Mouse (Mus musculus): ENCODE measurements around the gene B3glct.

The B3glct gene

DNA sequence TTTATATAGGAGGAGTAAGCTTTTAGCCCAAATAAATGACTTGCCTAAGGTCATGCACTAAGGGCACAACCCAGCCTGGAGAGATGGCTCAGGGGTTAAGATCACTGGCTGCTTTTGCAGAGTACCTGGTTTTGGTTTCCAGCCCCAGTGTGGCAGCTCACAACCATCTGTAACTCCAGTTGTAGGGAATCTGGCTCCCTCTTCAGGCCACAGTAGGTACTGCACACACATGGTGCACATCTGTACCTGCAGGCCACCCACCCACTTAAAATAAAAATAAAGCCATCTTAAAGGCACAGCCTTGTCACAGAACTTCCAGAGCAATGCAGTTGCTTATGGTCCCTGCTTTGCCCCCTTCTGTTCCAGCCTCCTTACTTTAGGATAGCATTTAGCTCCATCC is 24.7 kb downstream of the B3glct start:
- no peak for TF ChIP-seq GATA4 (IDR thresholded peaks at IDR 0.05; ENCODE audit: insufficient replicate concordance, low read length)

- TF ChIP-seq GATA4 (IDR thresholded peaks at IDR 0.05; ENCODE audit: insufficient replicate concordance, low read length): no peak
Observed at GRCm38 (mm10) chr5:149711545-149711944, 33.5 kb downstream of the B3glct start.

DNA sequence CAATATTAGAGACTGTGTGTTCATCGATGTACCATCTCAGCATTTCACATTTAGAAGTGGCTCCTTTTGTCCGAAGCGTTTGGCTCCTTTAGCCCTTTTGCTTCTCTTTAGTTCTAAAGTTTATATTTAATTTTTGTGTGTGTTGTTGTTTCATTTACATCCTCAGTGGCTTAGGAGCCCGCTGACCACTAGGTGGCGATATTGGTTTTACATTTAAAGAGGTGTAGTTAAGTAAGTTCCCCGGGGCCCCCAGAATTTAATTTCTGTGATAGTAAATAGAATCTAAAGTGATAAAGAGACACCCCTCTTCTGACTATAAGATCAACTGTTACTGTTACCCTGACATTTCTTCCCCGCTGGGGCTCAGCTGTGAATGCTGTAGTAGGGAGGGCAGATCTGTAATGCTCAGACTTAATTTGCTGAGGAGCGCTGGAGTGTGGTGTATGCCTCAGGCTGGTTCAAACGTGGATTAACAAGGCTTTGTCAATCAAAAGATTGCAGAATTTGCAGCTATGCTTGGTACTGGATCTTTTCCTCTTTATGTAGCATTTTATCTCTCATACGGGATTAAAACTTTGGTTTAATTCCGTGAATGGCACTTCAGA is 35.2 kb downstream of the B3glct start:
- TF ChIP-seq GATA4 (IDR thresholded peaks at IDR 0.05; ENCODE audit: insufficient replicate concordance, low read length): no peak

DNA sequence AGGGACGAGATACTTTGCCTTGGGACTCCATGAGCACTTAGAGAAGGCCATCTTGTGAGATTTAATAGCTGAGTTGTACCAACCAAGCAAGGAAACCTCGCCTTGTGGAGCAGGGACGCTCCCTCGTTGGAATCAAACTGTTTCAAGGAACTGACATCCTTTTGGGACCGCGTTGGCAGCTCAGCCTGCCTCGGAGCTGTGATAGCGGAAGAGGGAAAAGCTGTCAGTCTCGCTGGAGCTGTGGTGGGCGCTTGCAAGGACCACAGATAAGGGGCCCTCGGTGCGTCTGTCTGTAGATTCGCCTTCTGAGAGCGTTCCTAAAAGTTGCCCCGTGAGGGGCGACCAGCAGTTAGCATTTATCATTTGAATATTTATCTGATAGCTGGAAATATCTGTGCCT is 35.8 kb downstream of the B3glct start:
- TF ChIP-seq GATA4 (IDR thresholded peaks at IDR 0.05; ENCODE audit: insufficient replicate concordance, low read length): no peak

DNA sequence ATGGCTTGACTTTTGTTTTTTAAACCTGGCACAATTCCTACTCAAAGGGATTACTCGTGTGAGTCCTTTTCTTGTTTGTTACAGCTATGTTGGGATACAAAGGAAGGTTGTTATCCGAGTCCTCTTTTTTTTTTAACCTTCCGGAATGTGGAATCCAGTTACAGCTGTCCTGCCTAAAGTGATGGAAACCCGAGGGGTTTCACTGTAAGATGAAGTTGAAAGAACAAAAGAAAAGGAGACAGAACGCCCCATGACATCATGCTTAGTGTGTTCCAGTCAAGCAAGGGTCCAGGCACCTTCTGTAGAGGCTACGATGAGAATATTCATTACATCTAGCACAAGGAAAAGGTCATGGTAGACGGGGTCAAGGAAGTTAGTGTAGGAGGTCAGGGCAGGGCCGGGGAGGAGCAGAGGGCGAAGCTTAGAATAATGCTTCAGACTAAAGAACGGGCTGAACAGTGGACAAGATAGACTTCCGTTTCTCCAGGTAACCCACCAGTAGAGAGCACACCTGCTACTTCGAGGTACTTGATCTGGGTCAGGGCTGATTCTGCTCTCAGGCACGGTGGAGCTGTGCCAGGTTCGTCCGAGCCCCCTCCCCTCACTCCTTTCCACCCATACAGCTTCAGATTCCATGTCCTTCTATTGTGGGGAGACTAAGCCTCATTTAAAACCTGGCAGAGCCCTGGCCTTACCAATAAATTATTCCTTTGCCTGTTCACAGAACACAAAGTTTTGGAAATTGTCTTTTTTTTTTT is 37.7 kb downstream of the B3glct start:
- no peak for TF ChIP-seq GATA4 (IDR thresholded peaks at IDR 0.05; ENCODE audit: insufficient replicate concordance, low read length)

DNA sequence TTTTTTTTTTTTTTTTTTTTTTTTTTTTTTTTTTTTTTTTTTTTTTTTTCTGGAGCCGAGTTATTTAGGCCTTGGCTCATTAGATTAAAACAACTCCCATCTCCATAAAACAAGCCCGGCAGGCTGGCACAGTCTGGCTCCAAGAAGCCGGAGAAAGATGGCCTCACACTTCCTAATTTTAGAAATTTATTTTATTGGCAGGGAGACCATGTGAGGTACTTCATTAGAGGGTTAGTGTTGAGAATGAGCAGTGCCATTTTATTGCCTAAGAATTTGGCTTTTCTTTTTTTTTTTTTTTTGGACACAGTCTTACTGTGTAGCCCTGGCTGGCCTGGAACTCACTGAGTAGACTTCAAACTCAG is 38.3 kb downstream of the B3glct start:
- TF ChIP-seq GATA4 (IDR thresholded peaks at IDR 0.05; ENCODE audit: insufficient replicate concordance, low read length): no peak

DNA sequence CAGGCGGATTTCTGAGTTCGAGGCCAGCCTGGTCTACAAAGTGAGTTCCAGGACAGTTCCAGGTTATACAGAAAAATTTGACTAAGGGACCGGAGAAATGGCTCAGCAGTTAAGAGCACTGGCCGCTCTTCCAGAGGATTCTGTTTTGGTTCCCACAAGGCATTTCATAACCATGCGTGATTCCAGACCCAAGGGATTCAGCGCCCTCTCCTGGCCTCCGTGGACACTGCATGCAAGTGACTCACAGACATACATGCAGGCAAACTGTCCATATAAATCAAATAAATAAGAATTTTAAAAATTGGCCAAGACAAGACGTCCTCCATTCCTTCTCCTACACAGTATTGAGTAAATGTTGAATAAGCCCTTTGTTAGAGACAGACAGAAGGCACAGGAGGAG is 53.7 kb downstream of the B3glct start:
- TF ChIP-seq GATA4 (IDR thresholded peaks at IDR 0.05; ENCODE audit: insufficient replicate concordance, low read length): no peak

DNA sequence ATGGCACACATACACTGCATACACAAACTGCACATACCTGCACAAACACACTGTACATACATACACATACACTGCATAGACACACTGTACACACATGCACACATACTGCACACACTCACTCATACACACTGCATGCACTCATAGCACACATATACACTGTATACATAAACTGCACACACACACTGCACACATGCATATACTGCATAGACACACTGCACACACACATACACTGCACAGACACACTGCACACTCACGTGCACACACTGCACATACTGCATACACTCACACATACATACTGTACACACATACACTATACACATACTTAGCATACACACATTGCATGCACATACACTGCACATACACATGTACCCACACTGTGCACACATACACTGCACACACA is 59.2 kb downstream of the B3glct start:
- TF ChIP-seq GATA4 (IDR thresholded peaks at IDR 0.05; ENCODE audit: insufficient replicate concordance, low read length): no peak

DNA sequence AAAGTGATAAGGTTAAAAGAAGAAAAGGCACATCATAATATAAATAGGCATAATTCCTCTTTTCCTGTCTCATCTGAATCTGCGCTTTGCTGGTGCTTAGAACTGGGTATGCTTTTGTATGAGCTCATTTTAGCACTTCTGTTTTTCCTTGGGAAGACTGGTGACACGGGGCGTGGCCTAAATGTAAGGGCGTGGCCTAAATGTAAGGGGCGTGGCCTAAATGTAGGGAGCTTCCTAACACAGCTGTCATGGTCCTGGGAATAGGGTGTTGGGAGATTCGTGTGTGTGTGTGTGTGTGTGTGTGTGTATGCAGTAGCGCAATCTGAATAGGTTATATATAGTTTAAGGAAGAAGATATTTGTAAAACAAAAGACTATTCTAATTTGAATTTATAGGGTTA is 62.1 kb downstream of the B3glct start:
- TF ChIP-seq GATA4 (IDR thresholded peaks at IDR 0.05; ENCODE audit: insufficient replicate concordance, low read length): no peak

GRCm38 (mm10) chr5:149740703-149741102 is 62.7 kb downstream of the B3glct start:
- TF ChIP-seq GATA4 (IDR thresholded peaks at IDR 0.05; ENCODE audit: insufficient replicate concordance, low read length): no peak

DNA sequence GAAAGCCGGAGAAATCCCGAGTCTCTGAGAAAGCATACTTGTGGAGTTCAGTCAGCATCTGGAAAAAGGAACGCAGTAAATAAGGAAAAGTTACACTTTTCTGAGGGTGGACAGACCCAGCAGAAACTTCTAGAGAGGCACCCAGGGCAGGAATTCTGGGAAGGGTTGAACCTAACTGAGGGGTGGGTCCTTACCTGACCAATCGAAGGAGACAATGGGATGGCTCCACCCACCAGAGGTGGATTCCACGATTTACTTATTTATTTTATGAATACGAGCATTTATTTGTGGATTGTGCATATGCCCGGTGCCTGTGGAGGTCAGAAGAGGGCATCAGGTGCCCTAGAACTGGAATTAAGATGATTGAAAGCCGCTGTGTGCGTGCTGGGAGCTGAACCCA is 64.3 kb downstream of the B3glct start:
- TF ChIP-seq GATA4 (IDR thresholded peaks at IDR 0.05; ENCODE audit: insufficient replicate concordance, low read length): no peak

DNA sequence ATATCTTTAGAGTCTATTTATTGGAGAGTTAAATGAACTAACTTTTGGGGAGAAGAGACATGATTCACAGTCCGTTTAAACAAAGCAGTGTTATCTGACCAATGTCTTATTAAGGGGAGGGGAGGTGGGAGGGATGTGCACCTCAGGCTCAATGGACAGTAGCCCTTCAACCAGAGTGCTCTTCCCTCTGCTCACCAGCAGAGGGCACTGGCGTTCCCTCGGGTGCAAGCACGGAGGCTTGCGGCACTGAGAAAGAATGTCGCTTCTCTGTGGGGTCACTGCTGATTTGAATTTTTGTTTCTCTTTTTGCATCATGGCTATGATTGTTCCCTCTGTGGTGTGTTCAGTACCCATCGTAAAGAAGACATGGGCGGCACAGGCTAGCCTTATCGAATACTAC is 67.0 kb downstream of the B3glct start:
- TF ChIP-seq GATA4 (IDR thresholded peaks at IDR 0.05; ENCODE audit: insufficient replicate concordance, low read length): no peak

DNA sequence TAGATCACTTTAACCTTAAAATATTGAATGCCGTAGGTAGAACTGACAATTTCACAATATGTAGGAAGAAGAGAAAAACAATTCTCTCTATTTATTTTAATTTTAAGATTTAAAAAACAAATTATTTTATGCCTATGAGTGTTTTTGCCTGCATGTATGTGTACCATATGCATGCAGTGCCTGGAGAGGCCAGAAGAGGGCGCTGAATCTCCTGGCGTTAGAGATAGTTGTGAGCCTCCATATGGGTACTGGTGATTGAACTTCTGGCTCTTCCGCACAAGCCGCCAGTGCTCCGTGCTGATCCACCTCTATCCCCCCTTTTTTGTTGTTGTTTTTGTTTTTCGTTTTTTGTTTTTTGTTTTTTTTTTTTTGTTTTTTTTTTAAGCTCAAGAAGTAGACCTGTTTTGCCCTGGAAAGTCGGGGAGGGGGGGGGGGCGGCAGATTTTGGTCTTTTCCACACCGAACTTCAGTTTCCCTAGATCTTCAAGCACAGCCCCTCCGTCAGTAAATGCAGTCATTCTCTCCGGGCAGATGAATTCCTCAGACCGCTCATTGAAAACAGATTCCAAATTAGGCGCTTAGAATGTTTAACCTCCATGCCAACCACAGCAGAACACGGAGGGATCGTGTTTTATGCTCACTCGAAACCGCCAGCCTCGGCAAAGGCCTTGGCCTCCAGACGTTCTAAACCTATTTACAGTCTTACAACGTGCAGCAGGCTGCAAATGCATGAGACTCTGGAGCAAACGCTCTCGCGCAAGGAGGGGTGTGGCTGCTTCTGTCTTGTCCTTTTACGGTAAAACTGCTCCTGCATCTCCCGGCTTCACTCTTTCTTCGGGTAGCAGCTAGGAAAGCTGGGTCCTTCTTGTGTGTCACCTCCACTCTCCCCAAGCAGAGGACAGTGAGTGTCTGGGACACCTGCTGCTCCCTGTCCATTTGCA is 70.9 kb downstream of the B3glct start:
- no peak for TF ChIP-seq GATA4 (IDR thresholded peaks at IDR 0.05; ENCODE audit: insufficient replicate concordance, low read length)

- TF ChIP-seq GATA4 (IDR thresholded peaks at IDR 0.05; ENCODE audit: insufficient replicate concordance, low read length): no peak
Observed at GRCm38 (mm10) chr5:149751861-149752260, 73.8 kb downstream of the B3glct start.

GRCm38 (mm10) chr5:149753073-149753472 is 75.0 kb downstream of the B3glct start:
- TF ChIP-seq GATA4 (IDR thresholded peaks at IDR 0.05; ENCODE audit: insufficient replicate concordance, low read length): no peak

- TF ChIP-seq GATA4 (IDR thresholded peaks at IDR 0.05; ENCODE audit: insufficient replicate concordance, low read length): no peak
Observed at GRCm38 (mm10) chr5:149767116-149767515, 89.1 kb downstream of the B3glct start.

Data from liver, adult (tissue).